Mouse (Mus musculus) skeletal muscle tissue, postnatal 0 days (tissue): ENCODE measurements around the gene Wdr93. TPM values are rescaled to one million over a fixed set of nuclear protein-coding genes. Genes with fewer than 3 reads are reported as not detected.

Source experiments
- polyA plus RNA-seq: library from polyadenylated mRNA; unstranded; fragments of >200 nt; fragmentation: Nextera tagmentation; extraction: Ambion mirVana; gene quantifications from 2 replicates; pipeline ENCODE4 v1.2.1, GENCODE M21; 2015

Wdr93 gene
- 0.24 and 2.3 TPM in 2 replicates for polyA plus RNA-seq

GRCm38 (mm10) chr7:79742659-79743536 is at the start of gene Wdr93, which contains the start of gene Pex11a:
Wdr93 (plus strand) TSS chr7:79743163.
Pex11a (minus strand) TSS chr7:79743131.

GRCm38 (mm10) chr7:79715187-79715981 is 27.6 kb upstream of the Wdr93 start, which contains the start of gene Kif7:
Kif7 (minus strand) TSS chr7:79715720.

DNA sequence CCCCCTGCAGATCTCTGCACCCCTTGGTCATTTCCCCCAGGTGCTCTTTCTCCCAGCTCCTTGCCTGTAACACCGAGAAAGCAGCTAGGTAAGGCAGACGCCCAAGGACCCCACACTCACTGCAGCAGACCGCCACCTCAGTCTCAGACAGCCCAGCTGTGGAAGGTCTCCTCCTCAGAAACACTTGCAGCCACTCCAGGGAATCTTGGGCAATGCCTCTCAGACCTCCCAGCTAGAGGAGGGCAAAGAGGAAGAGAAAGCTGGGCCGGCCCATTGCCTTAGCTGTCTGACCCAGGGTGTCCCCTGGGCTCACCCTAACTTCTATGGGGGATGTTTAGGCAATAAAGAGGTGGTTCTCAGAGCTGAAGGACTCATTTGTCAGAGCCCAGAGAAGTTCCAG is 10.3 kb upstream of the Wdr93 start, which contains the start of gene Plin1:
Plin1 (minus strand) TSS at position 282 of the 400 bp plus-strand sequence.

DNA sequence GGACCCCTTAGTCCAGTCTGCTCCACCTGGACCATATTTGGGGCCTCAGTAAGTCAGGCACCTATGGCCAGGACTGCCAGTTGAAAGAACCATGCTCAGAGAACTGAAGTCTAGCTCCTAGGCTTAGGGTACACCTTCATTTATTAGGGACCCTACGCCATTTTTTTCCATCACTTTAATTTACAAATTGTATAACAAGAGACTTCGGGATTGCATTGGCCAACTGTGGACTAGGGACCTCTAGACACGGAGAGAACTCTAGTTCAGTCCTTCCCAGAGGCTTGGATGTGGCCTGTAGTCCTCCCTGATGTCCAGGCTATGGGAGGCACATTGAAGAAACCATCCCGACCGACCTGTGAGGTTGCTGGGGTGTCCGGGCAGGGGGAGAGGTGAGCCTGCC is 50.7 kb downstream of the Wdr93 start, which contains the start of gene Mesp1:
Mesp1 (minus strand) TSS at position 101 of the 400 bp plus-strand sequence.

GRCm38 (mm10) chr7:79810611-79811506 is 67.9 kb downstream of the Wdr93 start, which contains the start of gene Mesp2:
Mesp2 (plus strand) TSS chr7:79810727.

Other genes starting within 250 kb of the Wdr93 start
- not detected in 2 replicates for gene Rhcg, start 125.5 kb upstream of the Wdr93 start, polyA plus RNA-seq
- 1.1 and 1.4 TPM in 2 replicates for gene Ticrr, start 83.0 kb upstream of the Wdr93 start, polyA plus RNA-seq
- gene Kif7, start 27.4 kb upstream of the Wdr93 start, polyA plus RNA-seq = 1.1 and 1.3 TPM in 2 replicates
- 17.4 and 87.9 TPM in 2 replicates for gene Plin1, start 10.3 kb upstream of the Wdr93 start, polyA plus RNA-seq
- 5.7 and 14.5 TPM in 2 replicates for gene Pex11a, start within 50 bp of the Wdr93 start, polyA plus RNA-seq
- gene Mesp1, start 50.6 kb downstream of the Wdr93 start, polyA plus RNA-seq = not detected in 2 replicates
- gene Mesp2, start 67.6 kb downstream of the Wdr93 start, polyA plus RNA-seq = 0.09 and 0.26 TPM in 2 replicates
- 13.2 and 15.1 TPM in 2 replicates for gene Anpep, start 117.9 kb downstream of the Wdr93 start, polyA plus RNA-seq
- 15.7 and 19.5 TPM in 2 replicates for gene Ap3s2, start 177.5 kb downstream of the Wdr93 start, polyA plus RNA-seq
- gene Arpin, start 192.2 kb downstream of the Wdr93 start, polyA plus RNA-seq = 8.4 and 10.5 TPM in 2 replicates